Mouse (Mus musculus): Measurements from ENCODE around the gene Dcaf8.

DNA sequence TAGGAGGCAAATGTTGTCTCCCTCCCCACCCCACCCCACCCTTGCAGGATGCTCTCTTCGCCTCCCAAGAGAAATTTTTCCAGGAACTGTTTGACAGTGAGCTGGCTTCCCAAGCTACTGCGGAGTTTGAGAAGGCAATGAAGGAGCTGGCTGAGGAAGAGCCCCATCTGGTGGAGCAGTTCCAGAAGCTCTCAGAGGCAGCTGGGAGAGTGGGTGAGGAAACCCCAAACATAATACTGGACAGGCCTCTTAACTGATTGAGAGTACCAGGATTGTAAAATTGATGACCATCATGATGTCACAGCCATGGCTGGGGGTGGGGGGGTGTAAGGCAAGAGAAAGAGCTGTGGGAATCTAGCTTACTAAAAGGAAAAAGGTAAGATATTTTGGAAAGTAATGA lies 18.8 kb upstream of the Dcaf8 start:
- TF ChIP-seq CTCF (IDR thresholded peaks at IDR 0.05; ENCODE audit: low read depth): peak; percentile 44
- TF ChIP-seq EP300 (IDR thresholded peaks at IDR 0.05; ENCODE audit: low read depth): no peak
